Mouse (Mus musculus) heart, embryonic 12.5 days (tissue): ENCODE results near the gene Rfx1. TPM values are rescaled to one million over a fixed set of nuclear protein-coding genes. Genes with fewer than 3 reads are reported as not detected.

Source experiments
- ATAC-seq: fragments of 200-750 bp; cut with Nextera tagmentation; 2 replicates; pipeline ENCODE4 v1.8.0; 2017; ENCODE audit warnings: moderate TSS enrichment, moderate library complexity; ENCODE audit not compliant: insufficient number of reproducible peaks, low FRiP score
- H3K27ac ChIP-seq: fragments of 300-500 bp; sonication (generic); 2 replicates; pipeline ENCODE4 v1.5.1; 2016; ENCODE audit warnings: mild to moderate bottlenecking, moderate library complexity; ENCODE audit not compliant: poor library complexity, severe bottlenecking
- H3K27me3 ChIP-seq: fragments of 300-500 bp; sonication (generic); replicated peaks from 2 replicates; pipeline ENCODE4 v1.6.1; 2016; ENCODE audit warnings: mild to moderate bottlenecking, moderate library complexity
- H3K36me3 ChIP-seq: fragments of 300-500 bp; sonication (generic); 2 replicates; pipeline ENCODE4 v1.6.1; 2016; ENCODE audit warnings: mild to moderate bottlenecking, moderate library complexity
- H3K4me1 ChIP-seq: fragments of 300-500 bp; sonication (generic); replicated peaks from 2 replicates; pipeline ENCODE4 v1.6.1; 2016; ENCODE audit warnings: mild to moderate bottlenecking
- H3K4me2 ChIP-seq: fragments of 300-500 bp; sonication (generic); 2 replicates; pipeline ENCODE4 v1.6.1; 2016; ENCODE audit warnings: mild to moderate bottlenecking, moderate library complexity
- H3K4me3 ChIP-seq: fragments of 300-500 bp; sonication (generic); 2 replicates; pipeline ENCODE4 v1.5.1; 2016; ENCODE audit warnings: mild to moderate bottlenecking
- H3K9ac ChIP-seq: fragments of 300-500 bp; sonication (generic); 2 replicates; pipeline ENCODE4 v1.6.1; 2016; ENCODE audit warnings: mild to moderate bottlenecking, moderate library complexity
- H3K9me3 ChIP-seq: fragments of 300-500 bp; sonication (generic); replicated peaks from 2 replicates; pipeline ENCODE4 v1.6.1; 2016; ENCODE audit warnings: mild to moderate bottlenecking, moderate library complexity
- WGBS: fragments of 180-500 bp; shearing (Covaris S2); methylation state at CpG from one replicate; pipeline ENCODE4 v1.1.7; 2016; 5-methylcytosine and 5-hydroxymethylcytosine counted together
- polyA plus RNA-seq: library from polyadenylated mRNA; unstranded; fragments of >200 nt; fragmentation: Nextera tagmentation; extraction: Ambion mirVana; gene quantifications from 2 replicates; pipeline ENCODE4 v1.2.1, GENCODE M21; 2016

The Rfx1 gene
- 6.9 and 7.5 TPM in 2 replicates for polyA plus RNA-seq

- Histone ChIP-seq H3K9ac (peak within 1 kb of the TSS; percentile 90), H3K36me3 (no peaks in the 10 kb centered on the region), H3K27ac (peak within 1 kb of the TSS; percentile 96), H3K4me1 (peaks cover 31% of the 10 kb centered on the region), H3K4me2 (peak within 1 kb of the TSS; percentile 75), H3K27me3 (no peaks in the 10 kb centered on the region), H3K9me3 (no peaks in the 10 kb centered on the region), H3K4me3 (peak within 1 kb of the TSS; percentile 97)
- ATAC-seq: peak; percentile 98
- WGBS: under 1% methylated on average over 51 of the region's 51 CpGs
These were observed at the start of gene Rfx1 for GRCm38 (mm10) chr8:84066291-84066930. TSS of gene Rfx1 (plus strand) at chr8:84066834.

GRCm38 (mm10) chr8:84019738-84020137 is 46.9 kb upstream of the Rfx1 start:
- Histone ChIP-seq H3K4me2 (no peak overlapping the region), H3K9me3 (0 out of 2 replicates have a peak, but pooled peaks cover 4% of the 10 kb centered on the region), H3K27me3 (peaks cover 31% of the 10 kb centered on the region), H3K4me1 (peaks cover 33% of the 10 kb centered on the region), H3K27ac (no peak overlapping the region), H3K36me3 (no peaks in the 10 kb centered on the region), H3K9ac (no peak overlapping the region), H3K4me3 (no peak overlapping the region)
- ATAC-seq: no peak
- WGBS: 76% methylated on average over 9 of the region's 9 CpGs

GRCm38 (mm10) chr8:84021096-84021495 is 45.5 kb upstream of the Rfx1 start, which contains the start of gene Palm3:
TSS of gene Palm3 (plus strand) at chr8:84021471.
- H3K27ac ChIP-seq: no peak within 1 kb of the TSS
- WGBS: 6% methylated on average over 18 of the region's 18 CpGs
- no peak within 1 kb of the TSS for H3K9ac ChIP-seq
- no peak within 1 kb of the TSS for H3K4me3 ChIP-seq
- H3K27me3 ChIP-seq: peaks cover 44% of the 10 kb centered on the region
- ATAC-seq: peak; percentile 2; the same call in 1 of the 2 replicates
- peak within 1 kb of the TSS; percentile 6 for H3K4me2 ChIP-seq
- no peaks in the 10 kb centered on the region for H3K36me3 ChIP-seq
- H3K9me3 ChIP-seq: no peaks in the 10 kb centered on the region
- H3K4me1 ChIP-seq: peaks cover 37% of the 10 kb centered on the region

GRCm38 (mm10) chr8:84021569-84021968 is 45.1 kb upstream of the Rfx1 start:
- WGBS: 45% methylated on average over 12 of the region's 12 CpGs
- H3K4me2 ChIP-seq: peak overlapping the region; percentile 6; the same call in 1 of the 2 replicates
- no peak overlapping the region for H3K4me3 ChIP-seq
- H3K4me1 ChIP-seq: peaks cover 41% of the 10 kb centered on the region
- no peak for ATAC-seq
- H3K27me3 ChIP-seq: peaks cover 48% of the 10 kb centered on the region
- H3K27ac ChIP-seq: no peak overlapping the region
- H3K36me3 ChIP-seq: no peaks in the 10 kb centered on the region
- H3K9me3 ChIP-seq: no peaks in the 10 kb centered on the region
- no peak overlapping the region for H3K9ac ChIP-seq

- Histone ChIP-seq H3K36me3 (no peaks in the 10 kb centered on the region), H3K9me3 (no peaks in the 10 kb centered on the region), H3K9ac (no peak overlapping the region), H3K27ac (peak overlapping the region; percentile 66), H3K4me3 (no peak overlapping the region), H3K27me3 (peaks cover 56% of the 10 kb centered on the region), H3K4me2 (peak overlapping the region; percentile 35), H3K4me1 (peaks cover 41% of the 10 kb centered on the region)
- ATAC-seq: peak; percentile 52
- 6% methylated on average over 5 of the region's 5 CpGs for WGBS
These were observed 43.5 kb upstream of the Rfx1 start for GRCm38 (mm10) chr8:84023085-84023484.

DNA sequence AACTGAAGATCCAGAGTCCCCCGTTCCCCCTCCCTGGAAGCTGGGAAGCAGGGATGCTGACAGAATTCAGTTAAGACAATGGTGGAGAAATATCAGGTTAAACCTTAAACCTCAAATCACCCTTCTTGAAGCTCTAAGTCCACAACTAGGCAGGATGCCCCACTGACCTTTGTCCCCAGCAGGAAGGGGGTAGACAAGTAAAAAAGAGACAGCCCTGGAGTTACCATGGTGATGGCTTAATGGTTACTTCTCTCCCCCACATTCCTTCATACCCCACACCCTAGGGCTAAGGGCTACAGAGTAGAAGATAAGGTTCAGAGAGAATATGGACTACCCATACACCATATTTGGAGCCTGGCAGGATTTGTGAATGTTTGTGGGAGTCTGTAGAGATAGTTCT is 43.0 kb upstream of the Rfx1 start:
- 41% methylated on average over 1 of the region's 1 CpGs for WGBS
- Histone ChIP-seq H3K9ac (no peak overlapping the region), H3K27me3 (peaks cover 57% of the 10 kb centered on the region), H3K27ac (peak overlapping the region; percentile 66), H3K4me3 (no peak overlapping the region), H3K9me3 (no peaks in the 10 kb centered on the region), H3K4me1 (peaks cover 41% of the 10 kb centered on the region), H3K4me2 (peak overlapping the region; percentile 35), H3K36me3 (no peaks in the 10 kb centered on the region)
- ATAC-seq: no peak

GRCm38 (mm10) chr8:84024171-84024570 is 42.5 kb upstream of the Rfx1 start:
- peaks cover 41% of the 10 kb centered on the region for H3K4me1 ChIP-seq

GRCm38 (mm10) chr8:84025863-84026262 is 40.8 kb upstream of the Rfx1 start:
- Histone ChIP-seq H3K9me3 (no peaks in the 10 kb centered on the region), H3K27me3 (peaks cover 57% of the 10 kb centered on the region), H3K4me1 (peaks cover 41% of the 10 kb centered on the region), H3K36me3 (peaks cover 4% of the 10 kb centered on the region; the same call in 1 of the 2 replicates), H3K27ac (no peak overlapping the region), H3K9ac (peak overlapping the region; percentile 45), H3K4me3 (peak overlapping the region; percentile 44), H3K4me2 (peak overlapping the region; percentile 76)
- peak; percentile 64 for ATAC-seq
- WGBS: under 1% methylated on average over 40 of the region's 41 CpGs

More at GRCm38 (mm10) chr8:84024171-84024570, 42.5 kb upstream of the Rfx1 start:
- H3K4me2 ChIP-seq: no peak overlapping the region
- no peak overlapping the region for H3K27ac ChIP-seq
- WGBS: 14% methylated on average over 10 of the region's 10 CpGs
- ATAC-seq: no peak
- no peak overlapping the region for H3K4me3 ChIP-seq
- peaks cover 63% of the 10 kb centered on the region for H3K27me3 ChIP-seq
- no peaks in the 10 kb centered on the region for H3K9me3 ChIP-seq
- H3K36me3 ChIP-seq: no peaks in the 10 kb centered on the region
- no peak overlapping the region for H3K9ac ChIP-seq

DNA sequence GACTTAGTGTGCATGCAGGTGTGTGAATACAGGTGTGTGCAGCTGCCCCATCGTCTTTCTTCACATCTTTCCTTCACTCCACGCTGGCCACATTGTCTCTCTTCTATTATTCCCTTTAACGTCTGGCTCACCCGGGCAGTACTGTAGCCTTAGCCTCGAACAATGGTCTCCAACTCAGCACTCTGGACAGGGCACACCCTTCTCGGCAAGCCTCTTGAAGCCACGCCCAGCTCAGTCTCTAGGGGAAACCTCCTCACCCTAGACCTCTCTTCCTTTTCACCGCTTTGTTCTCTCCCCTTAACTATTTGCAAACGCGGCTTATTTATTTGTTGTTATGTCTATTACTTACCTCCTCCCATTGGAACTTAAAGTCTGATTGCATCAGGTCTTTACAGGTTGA is 39.2 kb upstream of the Rfx1 start:
- peaks cover 53% of the 10 kb centered on the region for H3K27me3 ChIP-seq
- H3K36me3 ChIP-seq: peaks cover 9% of the 10 kb centered on the region; the same call in 1 of the 2 replicates
- ATAC-seq: no peak
- no peak overlapping the region for H3K4me2 ChIP-seq
- H3K27ac ChIP-seq: no peak overlapping the region
- no peak overlapping the region for H3K9ac ChIP-seq
- H3K4me1 ChIP-seq: peaks cover 28% of the 10 kb centered on the region
- H3K4me3 ChIP-seq: no peak overlapping the region
- no peaks in the 10 kb centered on the region for H3K9me3 ChIP-seq
- WGBS: 14% methylated on average over 10 of the region's 10 CpGs

GRCm38 (mm10) chr8:84029272-84029671 is 37.4 kb upstream of the Rfx1 start:
- no peaks in the 10 kb centered on the region for H3K9me3 ChIP-seq
- peaks cover 10% of the 10 kb centered on the region for H3K4me1 ChIP-seq
- no peak overlapping the region for H3K4me2 ChIP-seq
- H3K27me3 ChIP-seq: peaks cover 51% of the 10 kb centered on the region
- no peak for ATAC-seq
- H3K36me3 ChIP-seq: peaks cover 9% of the 10 kb centered on the region; the same call in 1 of the 2 replicates
- WGBS: 78% methylated on average over 5 of the region's 5 CpGs
- H3K4me3 ChIP-seq: no peak overlapping the region
- no peak overlapping the region for H3K9ac ChIP-seq
- H3K27ac ChIP-seq: no peak overlapping the region

- no peak overlapping the region for H3K9ac ChIP-seq
- H3K4me3 ChIP-seq: no peak overlapping the region
- H3K27ac ChIP-seq: no peak overlapping the region
- WGBS: 78% methylated on average over 4 of the region's 4 CpGs
- no peaks in the 10 kb centered on the region for H3K4me1 ChIP-seq
- ATAC-seq: no peak
- H3K4me2 ChIP-seq: no peak overlapping the region
- peaks cover 30% of the 10 kb centered on the region for H3K27me3 ChIP-seq
- peaks cover 9% of the 10 kb centered on the region; the same call in 1 of the 2 replicates for H3K36me3 ChIP-seq
- H3K9me3 ChIP-seq: no peaks in the 10 kb centered on the region
These were observed 33.9 kb upstream of the Rfx1 start for GRCm38 (mm10) chr8:84032777-84033176.
